Mouse (Mus musculus) lung, embryonic 16.5 days (tissue): ENCODE measurements around the gene Usf1. TPM values are rescaled to one million over a fixed set of nuclear protein-coding genes. Genes with fewer than 3 reads are reported as not detected.

Source experiments
- ATAC-seq: fragments of 200-750 bp; cut with Nextera tagmentation; 2 replicates; pipeline ENCODE4 v1.8.0; 2017; ENCODE audit warnings: low read depth, mild to moderate bottlenecking, moderate library complexity
- H3K27ac ChIP-seq: fragments of 300-500 bp; sonication (generic); 2 replicates; pipeline ENCODE4 v1.5.1; 2014; ENCODE audit warnings: mild to moderate bottlenecking, control low read depth, low read length
- H3K27me3 ChIP-seq: fragments of 300-500 bp; sonication (generic); 2 replicates; pipeline ENCODE4 v1.6.1; 2014; ENCODE audit warnings: low read depth, low read length, mixed read lengths; ENCODE audit not compliant: control insufficient read depth, insufficient read depth
- H3K36me3 ChIP-seq: fragments of 300-500 bp; sonication (generic); 2 replicates; pipeline ENCODE4 v1.6.1; 2014; ENCODE audit warnings: low read length; ENCODE audit not compliant: control insufficient read depth, insufficient read depth
- H3K4me1 ChIP-seq: fragments of 300-500 bp; sonication (generic); replicated peaks from 2 replicates; pipeline ENCODE4 v1.6.1; 2014; ENCODE audit warnings: low read length, mixed read lengths; ENCODE audit not compliant: control insufficient read depth, insufficient read depth
- H3K4me2 ChIP-seq: fragments of 300-500 bp; sonication (generic); 2 replicates; pipeline ENCODE4 v1.6.1; 2014; ENCODE audit warnings: low read depth, low read length, control low read depth
- H3K4me3 ChIP-seq: fragments of 300-500 bp; sonication (generic); 2 replicates; pipeline ENCODE4 v1.5.1; 2014; ENCODE audit warnings: mild to moderate bottlenecking, low read length, control low read depth
- H3K9ac ChIP-seq: fragments of 300-500 bp; sonication (generic); 2 replicates; pipeline ENCODE4 v1.6.1; 2014; ENCODE audit warnings: low read length, control low read depth
- H3K9me3 ChIP-seq: fragments of 300-500 bp; sonication (generic); 2 replicates; pipeline ENCODE4 v1.6.1; 2016; ENCODE audit warnings: low read length; ENCODE audit not compliant: control insufficient read depth
- WGBS: fragments of 180-500 bp; shearing (Covaris S2); extraction: QIAGEN DNeasy Blood & Tissue Kit; methylation state at CpG from one replicate; pipeline ENCODE4 v1.1.7; 2014; 5-methylcytosine and 5-hydroxymethylcytosine counted together
- polyA plus RNA-seq: library from polyadenylated mRNA; unstranded; fragments of >200 nt; fragmentation: Nextera tagmentation; extraction: Ambion mirVana; gene quantifications from 2 replicates; pipeline ENCODE4 v1.2.1, GENCODE M21; 2015

The Usf1 gene
- polyA plus RNA-seq, 1 experiment from 2014 or later = 81.7 TPM

DNA sequence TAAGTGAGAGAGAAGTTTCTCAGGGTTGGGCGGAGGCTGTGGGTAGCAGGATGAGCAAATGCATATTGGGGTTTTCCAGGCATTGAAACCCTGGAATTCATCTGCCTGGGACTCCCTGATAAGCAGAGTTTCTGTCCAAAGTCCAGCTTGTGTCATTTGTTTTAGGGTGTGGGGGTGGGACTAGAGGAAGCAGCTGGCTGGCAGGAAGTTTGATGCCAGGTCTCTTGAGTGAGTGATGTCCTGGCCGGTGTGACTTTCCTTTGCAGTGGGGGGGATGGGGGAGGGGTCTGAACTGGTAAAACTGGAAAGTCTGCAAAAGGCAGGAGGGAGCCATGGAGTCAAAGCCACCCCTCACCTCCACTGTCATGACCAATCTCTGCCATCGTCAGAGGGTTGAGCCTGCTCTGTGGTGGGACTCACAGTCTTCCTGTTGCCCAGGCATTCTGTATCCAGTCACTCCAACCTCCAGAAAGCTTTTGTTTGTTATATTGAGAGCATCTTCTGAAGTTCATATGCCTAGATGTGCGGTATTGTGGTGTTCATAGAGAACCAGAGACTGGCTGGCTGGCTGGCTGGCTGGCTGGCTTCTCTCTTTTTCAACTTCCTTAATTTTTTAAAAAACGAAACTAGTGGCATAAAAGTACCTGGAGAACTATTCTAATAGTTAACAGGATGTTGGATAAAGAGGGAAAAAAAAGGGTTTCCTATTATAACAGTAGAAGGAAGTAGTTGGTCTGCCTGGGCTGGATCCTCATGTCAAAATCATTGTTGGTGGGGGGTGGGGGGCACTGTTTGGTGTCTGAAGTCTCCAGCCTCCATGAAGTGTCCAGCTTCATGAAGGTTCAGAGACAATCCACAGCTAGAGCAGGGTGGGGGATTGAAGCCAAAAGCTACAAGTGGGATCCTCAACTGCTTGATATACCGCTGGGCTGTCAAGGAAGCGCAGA is 30.6 kb downstream of the Usf1 start:
- H3K9ac ChIP-seq = no peak overlapping the region
- ATAC-seq = peak; percentile 37
- peak overlapping the region; percentile 64 for H3K4me2 ChIP-seq

DNA sequence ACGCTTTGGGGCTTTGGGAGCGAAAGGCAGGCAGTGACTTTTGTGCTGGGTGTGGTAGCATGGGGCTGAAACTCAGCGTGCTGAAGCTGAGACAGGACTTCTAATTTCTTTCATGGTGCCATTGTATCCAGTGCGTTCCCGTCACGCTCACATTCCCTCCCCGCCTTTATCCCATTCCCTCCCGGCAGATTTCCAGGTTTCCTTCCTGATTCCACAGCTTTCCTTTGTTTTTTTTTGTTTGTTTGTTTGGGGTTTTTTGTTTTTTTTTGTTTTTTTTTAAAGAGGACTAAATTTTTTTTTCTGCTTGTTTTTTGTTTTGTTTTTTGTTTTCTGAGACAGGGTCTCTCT is 31.3 kb downstream of the Usf1 start:
- peak overlapping the region; percentile 64 for H3K4me2 ChIP-seq
- H3K9me3 ChIP-seq = no peaks in the 10 kb centered on the region; the same call in 1 of the 2 replicates
- no peaks in the 10 kb centered on the region for H3K27me3 ChIP-seq
- H3K4me3 ChIP-seq = 0 out of 2 replicates have a peak overlapping the region, but pooled peaks have one; percentile 8
- WGBS = 66% methylated on average over 8 of the region's 8 CpGs
- H3K27ac ChIP-seq = peak overlapping the region; percentile 91
- peaks cover 36% of the 10 kb centered on the region for H3K4me1 ChIP-seq
- no peaks in the 10 kb centered on the region for H3K36me3 ChIP-seq
- no peak for ATAC-seq
- H3K9ac ChIP-seq = no peak overlapping the region

More for the DNA sequence above, 30.6 kb downstream of the Usf1 start:
- Histone ChIP-seq H3K4me3 (peak overlapping the region; percentile 8), H3K36me3 (no peaks in the 10 kb centered on the region), H3K9me3 (no peaks in the 10 kb centered on the region; the same call in 1 of the 2 replicates), H3K4me1 (peaks cover 34% of the 10 kb centered on the region), H3K27ac (peak overlapping the region; percentile 91), H3K27me3 (no peaks in the 10 kb centered on the region)
- 34% methylated on average over 7 of the region's 7 CpGs for WGBS

GRCm38 (mm10) chr1:171445050-171445449 is 33.9 kb downstream of the Usf1 start:
- Histone ChIP-seq H3K27ac (no peak overlapping the region), H3K4me2 (no peak overlapping the region), H3K9ac (no peak overlapping the region), H3K4me3 (no peak overlapping the region), H3K9me3 (no peaks in the 10 kb centered on the region; the same call in 1 of the 2 replicates), H3K36me3 (no peaks in the 10 kb centered on the region), H3K4me1 (peaks cover 35% of the 10 kb centered on the region), H3K27me3 (no peaks in the 10 kb centered on the region)
- ATAC-seq = no peak
- WGBS = 65% methylated on average over 5 of the region's 5 CpGs

GRCm38 (mm10) chr1:171446854-171447253 is 35.7 kb downstream of the Usf1 start:
- WGBS = 29% methylated on average over 7 of the region's 7 CpGs
- Histone ChIP-seq H3K4me3 (no peak overlapping the region), H3K27me3 (no peaks in the 10 kb centered on the region), H3K4me1 (peaks cover 20% of the 10 kb centered on the region), H3K4me2 (no peak overlapping the region), H3K36me3 (no peaks in the 10 kb centered on the region), H3K9ac (no peak overlapping the region), H3K9me3 (no peaks in the 10 kb centered on the region; the same call in 1 of the 2 replicates), H3K27ac (0 out of 2 replicates have a peak overlapping the region, but pooled peaks have one; percentile 25)
- ATAC-seq = no peak

DNA sequence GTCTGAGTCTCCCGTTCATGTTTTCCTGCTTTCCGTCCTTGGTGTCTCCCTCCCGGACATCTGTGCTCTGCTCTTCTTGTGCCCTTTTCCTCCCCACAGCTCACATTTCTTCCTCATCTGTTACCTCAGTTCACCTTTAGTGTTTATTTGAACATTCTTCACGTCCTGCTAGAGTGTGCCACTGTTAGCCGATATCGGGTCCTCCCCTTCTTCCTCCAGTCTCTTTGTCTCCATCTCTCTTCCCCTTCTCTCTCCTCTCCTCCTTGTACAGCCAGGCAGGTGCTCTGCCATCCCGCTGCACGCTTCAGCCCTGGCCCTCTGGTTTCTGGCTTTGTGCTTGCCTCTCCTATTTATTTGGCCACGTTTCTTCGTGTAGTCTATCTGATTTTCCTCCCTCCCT is 36.6 kb downstream of the Usf1 start:
- Histone ChIP-seq H3K4me3 (no peak overlapping the region), H3K9me3 (no peaks in the 10 kb centered on the region; the same call in 1 of the 2 replicates), H3K4me2 (peak overlapping the region; percentile 26), H3K4me1 (peaks cover 17% of the 10 kb centered on the region), H3K9ac (no peak overlapping the region), H3K27me3 (no peaks in the 10 kb centered on the region), H3K27ac (no peak overlapping the region), H3K36me3 (no peaks in the 10 kb centered on the region)
- WGBS = 12% methylated on average over 10 of the region's 10 CpGs
- no peak for ATAC-seq

- no peak for ATAC-seq
- Histone ChIP-seq H3K36me3 (no peaks in the 10 kb centered on the region), H3K4me2 (no peak overlapping the region), H3K4me1 (peaks cover 13% of the 10 kb centered on the region), H3K9me3 (no peaks in the 10 kb centered on the region; the same call in 1 of the 2 replicates), H3K4me3 (no peak overlapping the region), H3K27me3 (no peaks in the 10 kb centered on the region), H3K27ac (no peak overlapping the region), H3K9ac (no peak overlapping the region)
- WGBS = 68% methylated on average over 11 of the region's 11 CpGs
These were observed 38.9 kb downstream of the Usf1 start for GRCm38 (mm10) chr1:171450062-171450461.

DNA sequence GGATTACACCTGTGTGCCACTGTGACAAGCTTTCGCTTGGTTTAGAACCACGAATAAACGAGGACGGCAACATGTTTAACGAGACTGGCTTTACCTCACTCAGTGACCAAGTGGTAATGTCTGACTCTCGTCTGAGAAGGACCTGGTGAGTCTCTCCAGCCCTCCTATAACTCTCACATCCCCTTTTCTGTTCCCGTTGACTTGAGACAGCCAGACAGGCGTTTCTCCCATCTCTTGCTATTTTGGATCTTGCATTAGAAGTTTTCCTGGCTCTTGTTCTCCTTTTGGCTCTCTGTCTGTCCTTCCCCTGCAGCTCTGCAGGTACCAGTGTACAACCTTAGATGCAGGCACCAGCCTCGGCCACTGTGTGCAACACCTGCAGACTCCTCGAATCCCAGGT is 39.9 kb downstream of the Usf1 start:
- no peak overlapping the region for H3K4me3 ChIP-seq
- H3K27me3 ChIP-seq = no peaks in the 10 kb centered on the region
- H3K27ac ChIP-seq = no peak overlapping the region
- peak; percentile 16; the same call in 1 of the 2 replicates for ATAC-seq
- H3K4me2 ChIP-seq = no peak overlapping the region
- H3K4me1 ChIP-seq = peaks cover 13% of the 10 kb centered on the region
- no peak overlapping the region for H3K9ac ChIP-seq
- WGBS = 60% methylated on average over 10 of the region's 10 CpGs
- no peaks in the 10 kb centered on the region; the same call in 1 of the 2 replicates for H3K9me3 ChIP-seq
- H3K36me3 ChIP-seq = no peaks in the 10 kb centered on the region

GRCm38 (mm10) chr1:171452522-171452921 is 41.4 kb downstream of the Usf1 start:
- Histone ChIP-seq H3K27me3 (no peaks in the 10 kb centered on the region), H3K4me1 (peaks cover 5% of the 10 kb centered on the region), H3K4me2 (no peak overlapping the region), H3K4me3 (no peak overlapping the region), H3K9ac (no peak overlapping the region), H3K27ac (no peak overlapping the region), H3K36me3 (no peaks in the 10 kb centered on the region), H3K9me3 (no peaks in the 10 kb centered on the region)
- ATAC-seq = no peak
- 44% methylated on average over 5 of the region's 5 CpGs for whole genome bisulfite sequencing

DNA sequence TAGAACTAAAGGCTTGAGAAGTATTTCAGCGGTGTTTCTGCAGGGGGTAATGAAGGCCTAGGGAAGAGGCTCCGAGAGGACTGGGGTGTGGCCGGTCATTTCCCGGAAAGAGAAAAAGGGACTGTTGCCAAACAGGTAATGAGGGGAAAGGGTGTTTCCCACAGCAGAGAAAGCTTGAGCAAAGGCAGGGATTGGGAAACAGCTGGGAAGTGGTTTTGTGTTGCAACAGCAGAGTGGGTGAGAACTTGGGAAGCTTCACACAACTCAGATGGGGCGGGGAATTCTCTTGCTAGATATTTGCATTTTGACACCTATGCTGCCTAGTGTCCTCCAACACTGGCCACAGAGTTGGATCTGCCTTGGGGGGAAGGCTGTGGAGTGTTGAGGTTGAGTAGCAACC is 41.8 kb downstream of the Usf1 start:
- WGBS = 76% methylated on average over 5 of the region's 5 CpGs
- Histone ChIP-seq H3K9me3 (no peaks in the 10 kb centered on the region), H3K9ac (no peak overlapping the region), H3K4me1 (peaks cover 1% of the 10 kb centered on the region), H3K27ac (no peak overlapping the region), H3K36me3 (no peaks in the 10 kb centered on the region), H3K27me3 (no peaks in the 10 kb centered on the region), H3K4me3 (no peak overlapping the region), H3K4me2 (no peak overlapping the region)
- ATAC-seq = no peak
